Mouse (Mus musculus) E14TG2a.4 (cell line): Measurements from ENCODE around the gene Ccdc103.

Experiments used
- CTCF ChIP-seq: conservative IDR thresholded peaks from 2 replicates; pipeline ENCODE4 v1.5.1; 2014; ENCODE audit warnings: low read length
- NANOG ChIP-seq: IDR thresholded peaks from 2 replicates; pipeline ENCODE4 v1.6.1; 2014; ENCODE audit warnings: borderline replicate concordance, low read length, mixed read lengths
- POU5F1 ChIP-seq: IDR thresholded peaks from 2 replicates; pipeline ENCODE4 v1.6.1; 2014; ENCODE audit warnings: low read length, borderline replicate concordance

- TF ChIP-seq CTCF (no peak), NANOG (no peak), POU5F1 (no peak)
Measured at GRCm38 (mm10) chr11:102832700-102833297, 48.2 kb upstream of the Ccdc103 start.
